Mouse (Mus musculus): ENCODE results near the gene Dmc1.

- TF ChIP-seq POLR2A (IDR thresholded peaks at IDR 0.05; ENCODE audit: insufficient read length, low read depth) (no peak), MYOG (IDR thresholded peaks at IDR 0.05; ENCODE audit: control insufficient read depth in 1 of 3, insufficient read depth in 1 of 3, insufficient read length in 2 of 3, low read depth in 2 of 3) (no peak), MYOD1 (IDR thresholded peaks at IDR 0.05; ENCODE audit: control insufficient read depth in 1 of 3, insufficient read length in 2 of 3, low read depth in 2 of 3) (no peak), REST (IDR thresholded peaks at IDR 0.05; ENCODE audit: insufficient read depth, insufficient read length) (no peak), USF1 (IDR thresholded peaks at IDR 0.05; ENCODE audit: low read depth) (no peak), CEBPB (IDR thresholded peaks at IDR 0.05; ENCODE audit: insufficient read depth, poor library complexity, severe bottlenecking) (no peak), E2F4 (IDR thresholded peaks at IDR 0.05; ENCODE audit: insufficient read depth) (no peak)
These were observed 3.3 kb upstream of the Dmc1 start for GRCm38 (mm10) chr15:79608214-79608613.

Measured in myocyte (in vitro differentiated cells).